ENCODE assay signal across 8 mouse cellular contexts in the genomic region with DNA sequence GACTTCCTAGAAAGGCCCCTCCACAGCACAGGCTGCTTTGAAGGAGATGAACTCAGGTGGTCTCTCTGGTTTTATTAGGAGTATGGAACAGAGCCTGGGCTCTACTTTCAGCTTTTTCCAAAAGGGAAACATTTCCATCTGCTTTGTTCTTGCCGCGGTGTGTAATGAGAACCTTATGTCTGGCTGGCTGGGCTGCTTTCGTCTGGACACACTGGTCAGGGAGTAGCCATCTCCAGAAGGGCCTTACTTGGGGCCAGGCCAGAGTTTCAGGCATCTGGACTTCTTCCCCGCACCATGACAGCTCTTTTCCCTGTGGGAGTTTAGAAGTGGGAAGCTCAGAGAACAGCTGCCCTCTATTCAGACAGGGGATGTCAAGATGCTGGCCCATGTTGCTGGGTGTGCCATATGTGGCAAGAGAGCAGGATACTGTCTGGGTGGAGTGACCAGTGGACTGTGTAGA. TPM values are rescaled to one million over a fixed set of nuclear protein-coding genes. Genes with fewer than 3 reads are reported as not detected.
A peak's percentile ranks its signal among the peaks of the same experiment; 100 is the strongest.
DNase-seq lines count a peak whose midpoint lies in the region; ATAC-seq lines count a peak whose summit lies in the region.
"Had no signal": no experiment of that assay in that cellular context is flagged by ENCODE, and none has a peak within 500 bp of the region (broad histone marks: within the 10 kb centered on the region; RNA-seq: fewer than 3 reads in every experiment).

No protein-coding gene starts in this region.

- no peak for ATAC-seq in midbrain, embryonic 11.5 days (ENCODE audit: low FRiP score)

- peak; percentile 75 for DNase-seq in embryo, embryonic 10.5 days (ENCODE audit: low spot score)
- DNase-seq in gastrocnemius, adult 8-10 months (ENCODE audit: low spot score in 2 of 2) = peak; percentile 59 to 75
- DNase-seq in kidney, adult 8-10 months = peak; percentile 31 to 37
- peak; percentile 64 to 87 for DNase-seq in lung, postnatal 4 days
- no peak for DNase-seq in layer of hippocampus, postnatal 14 days (ENCODE audit: low spot score in 2 of 2)
- DNase-seq in midbrain, embryonic 11.5 days (ENCODE audit: low spot score, missing footprints) = no peak
- no peak for DNase-seq in right cerebral cortex, postnatal 36 days (ENCODE audit: low spot score in 2 of 2)
- DNase-seq: liver, embryonic 13.5 days had no signal

- WGBS in midbrain, embryonic 11.5 days = 79% methylated on average over 4 of the region's 4 CpGs

- H3K4me1 ChIP-seq in midbrain, embryonic 11.5 days (ENCODE audit: control insufficient read depth, insufficient read depth, low read length) = no peaks in the 10 kb centered on the region
- H3K4me1 ChIP-seq: liver, embryonic 13.5 days had no signal

- H3K9me3 ChIP-seq in midbrain, embryonic 11.5 days (ENCODE audit: control insufficient read depth, low read length) = no peaks in the 10 kb centered on the region
- H3K9me3 ChIP-seq: liver, embryonic 13.5 days had no signal

- H3K4me3 ChIP-seq in midbrain, embryonic 11.5 days (ENCODE audit: low read depth, low read length) = no peak overlapping the region
- H3K4me3 ChIP-seq: liver, embryonic 13.5 days had no signal

- H3K4me2 ChIP-seq in midbrain, embryonic 11.5 days = no peak overlapping the region
- H3K4me2 ChIP-seq: liver, embryonic 13.5 days had no signal

- H3K27me3 ChIP-seq in midbrain, embryonic 11.5 days (ENCODE audit: control insufficient read depth, insufficient read depth, low read length) = no peaks in the 10 kb centered on the region
- H3K27me3 ChIP-seq: liver, embryonic 13.5 days had no signal

- H3K27ac ChIP-seq in midbrain, embryonic 11.5 days (ENCODE audit: low read depth, low read length) = no peak overlapping the region
- H3K27ac ChIP-seq: liver, embryonic 13.5 days had no signal

- H3K9ac ChIP-seq in midbrain, embryonic 11.5 days (ENCODE audit: low read length) = no peak overlapping the region
- H3K9ac ChIP-seq: liver, embryonic 13.5 days had no signal

- H3K36me3 ChIP-seq in midbrain, embryonic 11.5 days (ENCODE audit: control insufficient read depth, insufficient read depth, low read length) = no peaks in the 10 kb centered on the region
- H3K36me3 ChIP-seq: liver, embryonic 13.5 days had no signal

RNA-seq across cellular contexts. Expression of a gene that starts 40.0 kb away (rescaled TPM):
- 1 to 10 TPM in 3 of 4 experiments, under 1 TPM in 1; 0.97 to 1.7 (median 1.4) TPM for total RNA-seq in gastrocnemius, adult 8-10 months (2022)
- total RNA-seq in layer of hippocampus, postnatal 14 days (2021) = 10 to 100 TPM; 13.7 to 14.1 TPM
- polyA plus RNA-seq in midbrain, embryonic 11.5 days (2014; fragmentation: Nextera tagmentation; extraction: Ambion mirVana) = 8.4 and 9.8 TPM in 2 replicates

RNA-seq across cellular contexts. Expression of a gene that starts 50.1 kb away (rescaled TPM):
- under 1 TPM in 1 of 4 experiments, not detected in 3; 0.16 TPM for total RNA-seq in gastrocnemius, adult 8-10 months (2022)
- total RNA-seq in layer of hippocampus, postnatal 14 days (2021) = 1 to 10 TPM in 1 of 2 experiments, under 1 TPM in 1; 0.78 to 2.0 TPM
- polyA plus RNA-seq in midbrain, embryonic 11.5 days (2014; fragmentation: Nextera tagmentation; extraction: Ambion mirVana) = 53.4 and 57.1 TPM in 2 replicates

RNA-seq across cellular contexts. Expression of a gene that starts 50.2 kb away (rescaled TPM):
- total RNA-seq in gastrocnemius, adult 8-10 months (2022) = 1 to 10 TPM; 5.4 to 8.6 (median 8.1) TPM
- total RNA-seq in layer of hippocampus, postnatal 14 days (2021) = 100 to 1,000 TPM; 102 to 103 TPM
- 76.7 and 84.8 TPM in 2 replicates for polyA plus RNA-seq in midbrain, embryonic 11.5 days (2014; fragmentation: Nextera tagmentation; extraction: Ambion mirVana)

Comparison
In these comparisons a context has a peak if more than half of its experiments do, and no peak if none do; other contexts are left out.
1. DNase-seq: peak in embryo, embryonic 10.5 days (single experiment), gastrocnemius, adult 8-10 months (2 of 2), kidney, adult 8-10 months (2 of 2) and lung, postnatal 4 days (2 of 2); none in layer of hippocampus, postnatal 14 days (0 of 2), midbrain, embryonic 11.5 days (single experiment) and right cerebral cortex, postnatal 36 days (0 of 2).
2. RNA of a gene that starts 40.0 kb away (total RNA-seq): 13.7 to 14.1 TPM in layer of hippocampus, postnatal 14 days; 0.97 to 1.7 TPM in gastrocnemius, adult 8-10 months; every median in the first group is over 4 times any median in the second.
3. RNA of a gene that starts 50.2 kb away (total RNA-seq): 102 to 103 TPM in layer of hippocampus, postnatal 14 days; 5.4 to 8.6 TPM in gastrocnemius, adult 8-10 months; every median in the first group is over 10 times any median in the second.